Mouse (Mus musculus) B cell, adult (primary cell): Measurements from ENCODE around the gene Olfr643. TPM values are rescaled to one million over a fixed set of nuclear protein-coding genes. Genes with fewer than 3 reads are reported as not detected.

Experiments used
- total RNA-seq: library from RNA; stranded (reverse); gene quantifications from 4 replicates; pipeline ENCODE4 v1.2.4, GENCODE M21; 2023; ENCODE audit not compliant: inconsistent age

The Olfr643 gene
- not detected in 4 replicates for total RNA-seq

GRCm38 (mm10) chr7:104137305-104137704 lies at the start of gene Olfr643:
Olfr643 (minus strand) TSS chr7:104137405.

GRCm38 (mm10) chr7:104183292-104183691 lies 46.1 kb upstream of the Olfr643 start, which contains the start of gene Olfr648:
Olfr648 (minus strand) TSS chr7:104183392.

GRCm38 (mm10) chr7:104150456-104150855 lies 13.3 kb upstream of the Olfr643 start, which contains the start of gene Ubqlnl:
Ubqlnl (minus strand) TSS chr7:104150556.

GRCm38 (mm10) chr7:104143179-104143578 lies 6.0 kb upstream of the Olfr643 start, which contains the start of gene Ubqln3:
Ubqln3 (minus strand) TSS chr7:104143279.

GRCm38 (mm10) chr7:104129726-104130125 lies 7.5 kb downstream of the Olfr643 start, which contains the start of gene Ubqln5:
Ubqln5 (minus strand) TSS chr7:104129826.

GRCm38 (mm10) chr7:104104757-104104972 lies 32.5 kb downstream of the Olfr643 start, which contains the start of gene Olfr646:
Olfr646 (plus strand) TSS chr7:104104873.

GRCm38 (mm10) chr7:104085365-104085764 lies 51.8 kb downstream of the Olfr643 start, which contains the start of gene Olfr645:
Olfr645 (minus strand) TSS chr7:104085465.

GRCm38 (mm10) chr7:104071769-104072168 lies 65.4 kb downstream of the Olfr643 start, which contains the start of gene Olfr644:
Olfr644 (minus strand) TSS chr7:104071869.

GRCm38 (mm10) chr7:104061345-104061744 lies 75.9 kb downstream of the Olfr643 start, which contains the start of gene 4930516K23Rik:
4930516K23Rik (minus strand) TSS chr7:104061445.

GRCm38 (mm10) chr7:104052566-104052965 lies 84.6 kb downstream of the Olfr643 start, which contains the start of gene Olfr642:
Olfr642 (minus strand) TSS chr7:104052666.

GRCm38 (mm10) chr7:104035145-104035544 lies 102.1 kb downstream of the Olfr643 start, which contains the start of gene Olfr641:
Olfr641 (plus strand) TSS chr7:104035445.

GRCm38 (mm10) chr7:104025473-104025872 lies 111.7 kb downstream of the Olfr643 start, which contains the start of gene Olfr640:
Olfr640 (minus strand) TSS chr7:104025573.

GRCm38 (mm10) chr7:104017203-104017602 lies 120.0 kb downstream of the Olfr643 start, which contains the start of gene Olfr639:
Olfr639 (minus strand) TSS chr7:104017303.

GRCm38 (mm10) chr7:103998446-103998845 lies 138.8 kb downstream of the Olfr643 start, which contains the start of gene Olfr638:
Olfr638 (plus strand) TSS chr7:103998746.

GRCm38 (mm10) chr7:103970852-103971251 lies 166.4 kb downstream of the Olfr643 start, which contains the start of gene Olfr635:
Olfr635 (plus strand) TSS chr7:103971152.

Other genes starting within 250 kb of the Olfr643 start
- not detected in 4 replicates for gene Olfr64, start 242.9 kb downstream of the Olfr643 start, total RNA-seq
- not detected in 4 replicates for gene Olfr65, start 233.9 kb downstream of the Olfr643 start, total RNA-seq
- not detected in 4 replicates for gene Olfr631, start 208.6 kb downstream of the Olfr643 start, total RNA-seq
- gene Olfr632, start 203.1 kb downstream of the Olfr643 start, total RNA-seq: not detected in 4 replicates
- not detected in 4 replicates for gene Olfr633, start 193.0 kb downstream of the Olfr643 start, total RNA-seq
- gene Olfr635, start 166.3 kb downstream of the Olfr643 start, total RNA-seq: not detected in 4 replicates
- gene Olfr638, start 138.7 kb downstream of the Olfr643 start, total RNA-seq: not detected in 4 replicates
- 0.16 TPM in 1 of 4 replicates, not detected in the others for gene Olfr639, start 120.1 kb downstream of the Olfr643 start, total RNA-seq
- not detected in 4 replicates for gene Olfr640, start 111.8 kb downstream of the Olfr643 start, total RNA-seq
- not detected in 4 replicates for gene Olfr641, start 102.0 kb downstream of the Olfr643 start, total RNA-seq
- gene Olfr642, start 84.7 kb downstream of the Olfr643 start, total RNA-seq: not detected in 4 replicates
- gene 4930516K23Rik, start 76.0 kb downstream of the Olfr643 start, total RNA-seq: not detected in 4 replicates
- not detected in 4 replicates for gene Olfr644, start 65.5 kb downstream of the Olfr643 start, total RNA-seq
- gene Olfr645, start 51.9 kb downstream of the Olfr643 start, total RNA-seq: not detected in 4 replicates
- gene Olfr646, start 32.5 kb downstream of the Olfr643 start, total RNA-seq: 0.27 to 0.29 TPM (median 0.27 TPM) in 3 of 4 replicates, not detected in the other
- not detected in 4 replicates for gene Ubqln5, start 7.6 kb downstream of the Olfr643 start, total RNA-seq
- gene Ubqln3, start 5.9 kb upstream of the Olfr643 start, total RNA-seq: not detected in 4 replicates
- not detected in 4 replicates for gene Ubqlnl, start 13.2 kb upstream of the Olfr643 start, total RNA-seq
- not detected in 4 replicates for gene Olfm5, start 27.4 kb upstream of the Olfr643 start, total RNA-seq
- not detected in 4 replicates for gene Olfr648, start 46.0 kb upstream of the Olfr643 start, total RNA-seq
- gene Olfr649, start 58.6 kb upstream of the Olfr643 start, total RNA-seq: not detected in 4 replicates
- gene Trim6, start 81.4 kb upstream of the Olfr643 start, total RNA-seq: 0.33 to 0.90 TPM (median 0.54 TPM) in 4 replicates
- 57.6 to 72.3 TPM (median 61.7 TPM) in 4 replicates for gene Trim34a, start 107.1 kb upstream of the Olfr643 start, total RNA-seq
- 23.9 to 32.0 TPM (median 28.3 TPM) in 4 replicates for gene Trim5, start 150.7 kb upstream of the Olfr643 start, total RNA-seq
- 99.6 to 116 TPM (median 109 TPM) in 4 replicates for gene Trim12a, start 178.1 kb upstream of the Olfr643 start, total RNA-seq
- 1.8 to 3.7 TPM (median 3.2 TPM) in 4 replicates for gene Trim34b, start 192.1 kb upstream of the Olfr643 start, total RNA-seq
- gene Trim12c, start 216.0 kb upstream of the Olfr643 start, total RNA-seq: 49.4 to 56.2 TPM (median 54.7 TPM) in 4 replicates
- 24.9 to 30.6 TPM (median 28.9 TPM) in 4 replicates for gene Trim30b, start 232.5 kb upstream of the Olfr643 start, total RNA-seq